Mouse (Mus musculus) lung, embryonic 15.5 days (tissue): ENCODE results near the gene Carhsp1. TPM values are rescaled to one million over a fixed set of nuclear protein-coding genes. Genes with fewer than 3 reads are reported as not detected.

Source experiments
- ATAC-seq: fragments of 200-750 bp; cut with Nextera tagmentation; 2 replicates; pipeline ENCODE4 v1.8.0; 2017; ENCODE audit warnings: moderate number of reproducible peaks, borderline replicate concordance; ENCODE audit not compliant: low FRiP score, low TSS enrichment; ENCODE audit errors: extremely low read depth
- H3K27ac ChIP-seq: fragments of 300-500 bp; sonication (generic); 2 replicates; pipeline ENCODE4 v1.5.1; 2015; ENCODE audit warnings: moderate library complexity, mild to moderate bottlenecking, inconsistent platforms
- H3K27me3 ChIP-seq: fragments of 300-500 bp; sonication (generic); 2 replicates; pipeline ENCODE4 v1.6.1; 2015; ENCODE audit warnings: inconsistent platforms
- H3K36me3 ChIP-seq: fragments of 300-500 bp; sonication (generic); 2 replicates; pipeline ENCODE4 v1.6.1; 2015; ENCODE audit warnings: inconsistent platforms
- H3K4me1 ChIP-seq: fragments of 300-500 bp; sonication (generic); 2 replicates; pipeline ENCODE4 v1.6.1; 2015; ENCODE audit warnings: inconsistent platforms
- H3K4me2 ChIP-seq: fragments of 300-500 bp; sonication (generic); 2 replicates; pipeline ENCODE4 v1.6.1; 2015; ENCODE audit warnings: inconsistent platforms, mild to moderate bottlenecking, moderate library complexity
- H3K4me3 ChIP-seq: fragments of 300-500 bp; sonication (generic); 2 replicates; pipeline ENCODE4 v1.5.1; 2015; ENCODE audit warnings: mild to moderate bottlenecking, inconsistent platforms
- H3K9ac ChIP-seq: fragments of 300-500 bp; sonication (generic); 2 replicates; pipeline ENCODE4 v1.6.1; 2015; ENCODE audit warnings: inconsistent platforms
- H3K9me3 ChIP-seq: fragments of 300-500 bp; sonication (generic); 2 replicates; pipeline ENCODE4 v1.6.1; 2016; ENCODE audit warnings: inconsistent platforms
- WGBS: fragments of 180-500 bp; shearing (Covaris S2); methylation state at CpG from one replicate; pipeline ENCODE4 v1.1.7; 2015; 5-methylcytosine and 5-hydroxymethylcytosine counted together
- polyA plus RNA-seq: library from polyadenylated mRNA; unstranded; fragments of >200 nt; fragmentation: Nextera tagmentation; extraction: Ambion mirVana; gene quantifications from 2 replicates; pipeline ENCODE4 v1.2.1, GENCODE M21; 2015

The Carhsp1 gene
- polyA plus RNA-seq, 1 experiment from 2014 or later, result 96.8 TPM

DNA sequence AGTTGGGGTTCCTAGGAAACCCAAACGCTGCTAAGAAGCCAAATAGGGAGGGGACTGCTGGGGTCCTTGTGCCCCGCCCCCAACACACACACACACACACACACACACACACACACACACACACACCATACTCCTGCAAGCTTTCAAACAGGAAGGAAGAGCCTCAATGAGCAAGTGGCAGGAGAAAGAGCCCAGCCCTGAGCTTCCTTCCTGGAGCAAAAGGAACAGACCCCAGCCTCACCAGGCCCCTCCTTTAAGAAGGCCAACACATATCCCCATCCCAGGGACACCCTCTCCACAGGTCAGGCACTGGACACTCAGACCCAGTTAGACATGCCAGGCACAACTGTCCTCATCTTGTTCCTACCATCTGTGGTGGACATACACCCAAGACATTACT, 8.9 kb downstream of the Carhsp1 start:
- Histone ChIP-seq H3K4me2 (no peak overlapping the region), H3K27ac (peak overlapping the region; percentile 37; the same call in 1 of the 2 replicates), H3K9me3 (no peaks in the 10 kb centered on the region), H3K4me1 (peaks cover 33% of the 10 kb centered on the region), H3K27me3 (no peaks in the 10 kb centered on the region), H3K9ac (no peak overlapping the region), H3K36me3 (peaks cover 19% of the 10 kb centered on the region), H3K4me3 (no peak overlapping the region)
- WGBS, result 71% methylated on average over 2 of the region's 2 CpGs
- no peak for ATAC-seq

DNA sequence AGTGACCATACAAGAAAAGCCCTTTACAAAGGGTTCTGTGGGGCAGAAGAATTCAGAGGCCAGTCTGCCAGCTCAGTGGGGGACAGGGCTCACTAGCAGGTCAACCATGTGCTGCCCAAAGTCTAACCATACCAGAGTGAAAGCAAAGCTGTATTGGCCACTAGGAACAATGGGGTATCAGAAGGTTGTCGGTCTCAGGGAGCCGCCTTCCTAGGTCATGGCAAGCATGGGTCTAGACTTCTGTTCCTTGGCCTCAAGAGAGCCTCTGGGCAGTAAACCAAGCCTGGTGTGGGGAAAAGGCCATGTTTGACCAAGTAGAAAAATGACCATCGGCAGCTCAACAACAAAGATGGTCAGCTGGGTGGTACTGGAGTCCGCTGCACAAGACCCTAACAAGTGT, 13.2 kb downstream of the Carhsp1 start:
- Histone ChIP-seq H3K4me2 (no peak overlapping the region), H3K4me1 (no peaks in the 10 kb centered on the region), H3K27ac (no peak overlapping the region), H3K9me3 (no peaks in the 10 kb centered on the region), H3K36me3 (peaks cover 31% of the 10 kb centered on the region), H3K9ac (no peak overlapping the region), H3K27me3 (no peaks in the 10 kb centered on the region), H3K4me3 (no peak overlapping the region)
- WGBS, result 87% methylated on average over 4 of the region's 4 CpGs
- no peak for ATAC-seq

DNA sequence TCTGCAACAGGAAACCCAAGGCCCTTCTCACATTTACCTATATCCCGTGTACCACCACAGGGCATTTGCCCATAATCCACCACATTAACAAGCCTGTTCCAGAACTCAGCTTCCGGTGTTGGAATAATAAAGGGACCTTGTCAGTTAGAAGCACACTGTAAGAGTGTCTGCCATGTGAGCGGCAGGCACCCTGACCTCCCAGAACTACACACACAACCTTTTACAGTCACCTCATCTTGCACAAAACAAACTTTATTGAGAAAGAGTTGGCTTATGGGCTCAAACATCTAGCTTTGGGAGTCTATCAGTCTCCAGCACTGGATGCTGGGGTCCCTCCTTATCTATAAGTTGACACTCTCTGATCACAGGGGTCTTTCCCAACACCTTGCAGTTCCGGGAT, 13.6 kb downstream of the Carhsp1 start:
- 79% methylated on average over 4 of the region's 4 CpGs for WGBS
- H3K36me3 ChIP-seq, result peaks cover 30% of the 10 kb centered on the region

DNA sequence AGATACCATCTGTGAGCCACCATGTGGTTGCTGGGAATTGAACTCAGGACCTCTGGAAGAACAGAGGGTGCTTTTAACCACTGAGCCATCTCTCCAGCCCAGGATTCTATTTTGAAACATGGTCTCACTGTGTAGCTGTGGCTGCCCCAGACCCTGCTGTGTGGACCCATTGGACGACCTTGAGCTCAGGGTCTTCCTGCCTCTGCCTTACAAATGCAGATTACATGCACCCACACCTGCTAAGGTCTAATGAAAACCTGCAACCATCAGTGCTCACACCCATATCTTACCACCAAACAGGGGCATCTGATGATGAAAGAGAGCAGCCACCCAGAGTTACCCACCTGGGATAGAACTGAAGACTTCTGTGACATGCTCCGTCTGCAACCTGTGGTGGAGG, 15.7 kb downstream of the Carhsp1 start:
- ATAC-seq, result no peak
- no peak overlapping the region for H3K9ac ChIP-seq
- H3K4me2 ChIP-seq, result no peak overlapping the region
- H3K4me3 ChIP-seq, result no peak overlapping the region
- H3K36me3 ChIP-seq, result peaks cover 45% of the 10 kb centered on the region
- no peaks in the 10 kb centered on the region for H3K9me3 ChIP-seq
- no peaks in the 10 kb centered on the region for H3K27me3 ChIP-seq
- H3K4me1 ChIP-seq, result no peaks in the 10 kb centered on the region
- no peak overlapping the region for H3K27ac ChIP-seq
- 84% methylated on average over 2 of the region's 2 CpGs for WGBS

More for the DNA sequence above, 13.6 kb downstream of the Carhsp1 start:
- Histone ChIP-seq H3K27me3 (no peaks in the 10 kb centered on the region), H3K4me1 (no peaks in the 10 kb centered on the region), H3K9me3 (no peaks in the 10 kb centered on the region), H3K4me2 (no peak overlapping the region), H3K4me3 (no peak overlapping the region), H3K9ac (no peak overlapping the region), H3K27ac (no peak overlapping the region)
- no peak for ATAC-seq

DNA sequence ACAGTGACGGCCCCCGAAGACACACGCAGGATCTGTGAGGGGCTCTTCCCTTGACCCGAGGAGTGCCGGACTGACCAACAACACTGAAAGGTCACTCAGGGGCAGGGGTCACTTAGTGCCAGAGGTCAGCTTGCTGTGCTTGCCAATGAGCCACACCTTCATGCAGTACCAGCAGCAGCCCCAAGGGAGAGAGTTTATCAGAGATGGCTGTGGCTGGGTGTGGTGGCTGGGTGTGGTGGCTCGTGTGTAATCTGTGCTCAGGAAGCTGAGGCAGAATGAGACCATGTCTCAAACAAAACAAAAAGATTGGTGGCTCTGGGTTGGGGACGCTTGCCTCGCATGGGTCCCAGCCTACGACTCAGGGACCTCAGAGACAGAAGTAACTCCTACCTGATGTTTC, 16.4 kb downstream of the Carhsp1 start:
- Histone ChIP-seq H3K9me3 (no peaks in the 10 kb centered on the region), H3K36me3 (peaks cover 51% of the 10 kb centered on the region), H3K9ac (no peak overlapping the region), H3K27ac (no peak overlapping the region), H3K27me3 (no peaks in the 10 kb centered on the region), H3K4me1 (no peaks in the 10 kb centered on the region), H3K4me2 (no peak overlapping the region), H3K4me3 (no peak overlapping the region)
- 0 out of 2 replicates have a peak, but pooled peaks have one; percentile 16 for ATAC-seq
- 82% methylated on average over 9 of the region's 9 CpGs for WGBS

DNA sequence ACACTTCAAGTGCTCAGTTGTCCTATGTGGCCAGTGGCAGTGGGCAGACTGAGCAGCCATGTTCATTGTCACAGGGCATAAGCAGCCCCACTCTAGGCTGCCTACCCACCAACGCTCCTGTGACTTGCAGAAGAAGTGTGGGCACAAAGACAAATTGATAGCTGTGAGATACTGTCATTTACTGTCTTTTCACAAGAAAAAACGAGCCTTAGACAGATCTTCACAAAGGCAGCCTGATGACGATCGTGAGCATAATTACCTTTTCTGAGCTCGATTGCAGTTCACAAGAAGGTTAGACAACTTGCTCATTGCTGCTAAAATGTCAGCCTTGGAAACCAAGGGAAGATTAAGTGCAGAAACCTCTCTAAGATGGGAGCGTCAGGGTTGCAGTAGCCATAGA, 16.8 kb downstream of the Carhsp1 start:
- no peaks in the 10 kb centered on the region for H3K27me3 ChIP-seq
- no peak overlapping the region for H3K4me2 ChIP-seq
- no peak overlapping the region for H3K4me3 ChIP-seq
- no peak overlapping the region for H3K27ac ChIP-seq
- no peak overlapping the region for H3K9ac ChIP-seq
- no peaks in the 10 kb centered on the region for H3K4me1 ChIP-seq
- peaks cover 54% of the 10 kb centered on the region for H3K36me3 ChIP-seq
- 82% methylated on average over 6 of the region's 6 CpGs for WGBS
- H3K9me3 ChIP-seq, result no peaks in the 10 kb centered on the region
- no peak for ATAC-seq

DNA sequence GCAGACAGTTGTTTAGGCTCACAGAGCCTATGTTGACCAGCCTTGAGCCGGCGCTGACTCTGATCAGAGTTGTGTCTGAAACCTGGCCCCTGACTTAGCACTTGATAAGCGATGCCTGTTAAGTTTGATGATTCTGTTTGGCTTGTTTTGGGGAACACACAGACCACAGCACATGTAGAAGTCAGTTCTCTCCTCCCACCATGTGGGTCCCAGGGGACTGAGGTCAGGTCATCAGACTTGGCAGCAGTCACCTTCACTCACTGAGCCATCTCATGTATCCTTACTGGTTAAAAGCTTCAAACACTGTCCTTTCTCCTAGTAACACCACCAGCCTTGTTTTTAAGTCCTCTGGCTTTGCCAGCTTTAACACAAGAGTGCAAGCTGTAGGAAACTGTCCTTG, 21.9 kb downstream of the Carhsp1 start:
- no peaks in the 10 kb centered on the region for H3K27me3 ChIP-seq
- peaks cover 84% of the 10 kb centered on the region for H3K36me3 ChIP-seq
- no peak overlapping the region for H3K4me3 ChIP-seq
- H3K4me2 ChIP-seq, result no peak overlapping the region
- no peak overlapping the region for H3K27ac ChIP-seq
- no peak overlapping the region for H3K9ac ChIP-seq
- H3K9me3 ChIP-seq, result no peaks in the 10 kb centered on the region
- 94% methylated on average over 3 of the region's 3 CpGs for WGBS
- H3K4me1 ChIP-seq, result no peaks in the 10 kb centered on the region
- no peak for ATAC-seq

DNA sequence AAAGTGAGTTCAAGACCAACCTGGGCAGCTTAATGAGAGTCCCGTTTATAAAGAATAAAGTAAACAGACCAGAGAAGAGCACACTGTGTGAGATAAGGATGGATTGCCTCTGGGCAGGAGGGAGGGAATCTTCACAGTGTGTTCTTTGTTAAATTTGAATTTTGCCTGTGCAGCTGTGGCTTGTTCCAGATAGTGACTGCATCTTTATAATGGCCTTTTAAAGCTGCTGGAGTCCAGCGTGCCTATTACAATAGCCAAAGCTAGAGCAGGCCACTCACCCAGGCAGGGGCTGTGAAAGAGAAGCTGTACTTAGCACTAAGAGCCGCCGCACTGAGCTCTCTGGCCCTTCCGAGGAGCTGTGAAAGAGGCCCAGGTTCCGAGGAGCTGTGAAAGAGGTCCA, 26.4 kb downstream of the Carhsp1 start:
- H3K4me3 ChIP-seq, result no peak overlapping the region
- 75% methylated on average over 6 of the region's 6 CpGs for WGBS
- no peak overlapping the region for H3K4me2 ChIP-seq
- ATAC-seq, result no peak
- peaks cover 81% of the 10 kb centered on the region for H3K36me3 ChIP-seq
- H3K27ac ChIP-seq, result no peak overlapping the region
- no peak overlapping the region for H3K9ac ChIP-seq
- no peaks in the 10 kb centered on the region for H3K4me1 ChIP-seq
- H3K9me3 ChIP-seq, result no peaks in the 10 kb centered on the region
- no peaks in the 10 kb centered on the region for H3K27me3 ChIP-seq

DNA sequence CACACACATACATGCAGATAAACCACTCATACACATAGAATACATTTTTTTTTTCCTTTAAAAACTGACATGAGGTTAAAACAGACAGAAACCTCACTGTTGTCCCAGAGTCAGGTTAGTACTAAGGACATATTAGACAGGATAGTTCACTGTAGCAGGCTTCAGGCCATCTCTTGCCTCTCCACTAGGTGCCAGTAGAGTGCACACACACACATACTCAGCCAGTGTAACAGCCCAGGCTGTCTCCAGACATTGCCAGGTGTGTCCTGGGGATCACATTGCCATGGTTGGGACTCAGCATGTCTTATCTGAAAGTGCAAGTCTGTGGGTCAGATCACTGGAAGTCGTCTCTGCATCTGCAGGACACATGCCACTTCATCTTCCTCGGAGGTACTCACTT, 28.1 kb downstream of the Carhsp1 start:
- Histone ChIP-seq H3K4me1 (peaks cover under 1% of the 10 kb centered on the region; the same call in 1 of the 2 replicates), H3K36me3 (peaks cover 65% of the 10 kb centered on the region), H3K9me3 (no peaks in the 10 kb centered on the region), H3K9ac (no peak overlapping the region), H3K4me3 (no peak overlapping the region), H3K27ac (no peak overlapping the region), H3K4me2 (no peak overlapping the region), H3K27me3 (no peaks in the 10 kb centered on the region)
- WGBS, result 65% methylated on average over 2 of the region's 2 CpGs
- peak; percentile 64; the same call in 1 of the 2 replicates for ATAC-seq

DNA sequence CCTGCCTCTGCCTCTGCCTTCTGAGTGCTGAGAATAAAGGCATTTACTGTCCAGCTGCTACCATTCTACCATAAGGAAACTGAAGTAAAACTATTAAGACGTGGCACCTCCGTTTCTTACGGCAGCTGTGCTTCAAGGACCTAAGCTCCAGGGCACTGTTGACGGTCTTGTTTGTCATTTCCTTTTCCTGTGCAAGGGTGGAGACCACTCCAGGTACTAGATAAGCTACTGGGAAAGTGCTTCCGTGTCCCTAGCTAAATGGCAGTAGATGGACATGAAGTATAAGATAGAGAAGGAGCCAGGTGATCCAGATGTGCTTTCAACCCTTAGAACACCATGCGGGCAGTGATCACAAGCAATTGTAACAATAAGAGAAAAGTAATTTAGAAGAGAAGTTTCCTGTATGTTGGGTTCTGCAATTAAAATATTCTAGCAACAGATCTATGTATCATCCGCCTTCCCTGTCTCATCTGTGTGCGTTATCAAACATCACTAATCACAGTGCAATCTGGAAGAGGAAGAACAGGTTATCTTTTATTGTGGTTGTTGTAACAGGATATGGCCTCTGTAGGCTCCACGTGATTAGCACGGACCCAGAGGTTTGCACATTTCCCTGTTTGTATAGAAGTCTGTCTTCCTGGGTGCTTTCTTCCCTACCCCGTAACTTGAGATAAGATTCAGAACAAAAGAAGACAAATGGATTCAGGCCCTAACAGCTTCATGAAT, 32.3 kb downstream of the Carhsp1 start:
- H3K4me1 ChIP-seq, result peaks cover 17% of the 10 kb centered on the region
- no peak overlapping the region for H3K4me3 ChIP-seq
- no peaks in the 10 kb centered on the region for H3K27me3 ChIP-seq
- H3K9ac ChIP-seq, result no peak overlapping the region
- no peak overlapping the region for H3K4me2 ChIP-seq
- no peak overlapping the region for H3K27ac ChIP-seq
- no peaks in the 10 kb centered on the region for H3K9me3 ChIP-seq
- no peak for ATAC-seq
- 69% methylated on average over 11 of the region's 11 CpGs for WGBS
- H3K36me3 ChIP-seq, result peaks cover 38% of the 10 kb centered on the region

DNA sequence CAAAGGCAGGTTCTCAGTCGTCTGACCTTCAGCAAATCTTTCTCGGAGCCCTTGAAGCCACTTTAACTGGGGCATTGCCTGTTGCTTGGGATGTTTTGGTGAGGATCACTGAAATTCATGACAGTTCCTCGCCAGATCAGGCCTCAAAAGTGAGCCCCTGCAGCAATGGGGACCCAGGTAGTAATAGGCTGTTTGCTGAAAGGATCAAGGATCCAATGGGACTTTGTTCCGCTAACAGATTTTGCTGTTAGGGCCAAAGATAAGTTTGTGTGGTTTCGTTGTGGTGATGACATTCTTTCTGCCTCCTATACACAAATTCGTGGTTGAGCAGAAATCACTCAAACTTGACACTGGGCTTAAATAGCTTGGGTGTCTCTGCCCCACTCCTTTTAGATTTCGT, 33.8 kb downstream of the Carhsp1 start:
- no peak for ATAC-seq
- peaks cover 17% of the 10 kb centered on the region for H3K4me1 ChIP-seq
- H3K9ac ChIP-seq, result peak overlapping the region; percentile 78
- H3K4me3 ChIP-seq, result peak overlapping the region; percentile 78
- WGBS, result 24% methylated on average over 7 of the region's 7 CpGs
- no peaks in the 10 kb centered on the region for H3K27me3 ChIP-seq
- no peaks in the 10 kb centered on the region for H3K9me3 ChIP-seq
- peak overlapping the region; percentile 92 for H3K27ac ChIP-seq
- H3K4me2 ChIP-seq, result peak overlapping the region; percentile 83
- H3K36me3 ChIP-seq, result peaks cover 25% of the 10 kb centered on the region

DNA sequence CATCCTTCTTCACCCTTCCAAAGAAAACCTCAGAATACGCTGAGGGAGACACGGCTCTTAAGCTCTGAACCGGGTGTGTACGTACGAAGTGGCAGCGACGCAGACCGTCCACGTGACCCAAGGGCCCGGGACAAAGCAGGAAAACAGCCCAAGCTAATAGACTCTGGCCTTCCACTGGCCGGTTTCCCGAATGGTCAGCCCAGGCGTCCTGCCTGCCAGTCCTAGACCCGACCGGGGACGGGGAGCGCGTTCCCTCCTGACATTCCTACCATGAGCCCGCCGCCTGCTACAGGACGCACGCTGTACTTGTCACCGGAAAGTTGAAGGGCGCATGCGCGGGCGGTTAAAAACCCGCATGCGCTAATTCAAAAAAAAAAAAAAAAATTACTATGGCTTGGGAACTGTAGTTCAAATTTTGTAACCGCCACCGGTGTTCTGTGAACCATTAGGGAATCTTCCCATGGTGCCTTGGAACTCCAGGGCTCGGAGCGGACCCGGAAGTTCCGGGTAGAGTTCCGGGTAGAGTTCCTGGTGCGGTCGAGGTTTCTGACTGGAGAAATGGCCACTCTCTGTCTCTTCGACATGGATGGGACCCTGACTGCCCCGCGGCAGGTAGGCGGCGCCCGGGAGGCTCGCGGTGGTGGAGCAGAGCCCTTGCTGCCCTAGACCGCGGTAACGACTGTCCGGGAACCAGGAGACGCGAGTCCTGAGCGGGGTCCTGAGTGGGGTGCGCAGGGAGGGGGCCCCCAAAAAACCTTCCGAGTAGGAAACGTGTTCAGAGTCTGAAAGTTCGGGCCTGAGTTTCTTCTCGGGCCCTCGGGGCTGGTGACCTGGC, 34.5 kb downstream of the Carhsp1 start, which contains the start of the genes Pmm2 and Tmem186:
TSS of gene Pmm2 (plus strand) at position 458 of the 835 bp plus-strand sequence.
TSS of gene Tmem186 (minus strand) at position 496 of the 835 bp plus-strand sequence.
- peak within 1 kb of the TSS; percentile 83 for H3K4me2 ChIP-seq
- H3K36me3 ChIP-seq, result peaks cover 18% of the 10 kb centered on the region; the same call in 1 of the 2 replicates
- no peaks in the 10 kb centered on the region for H3K9me3 ChIP-seq
- H3K9ac ChIP-seq, result peak within 1 kb of the TSS; percentile 78
- WGBS, result under 1% methylated on average over 59 of the region's 59 CpGs
- H3K4me3 ChIP-seq, result peak within 1 kb of the TSS; percentile 78
- H3K27me3 ChIP-seq, result no peaks in the 10 kb centered on the region
- ATAC-seq, result peak; percentile 93
- peaks cover 17% of the 10 kb centered on the region for H3K4me1 ChIP-seq
- H3K27ac ChIP-seq, result peak within 1 kb of the TSS; percentile 92
